Mouse (Mus musculus) testis, postnatal 14 days (tissue): Measurements from ENCODE around the gene Cetn2.

Experiments used
- DNase-seq: peaks from one replicate; pipeline ENCODE4 v3.0.0; 2021; ENCODE audit warnings: low spot score

Gene Cetn2

DNA sequence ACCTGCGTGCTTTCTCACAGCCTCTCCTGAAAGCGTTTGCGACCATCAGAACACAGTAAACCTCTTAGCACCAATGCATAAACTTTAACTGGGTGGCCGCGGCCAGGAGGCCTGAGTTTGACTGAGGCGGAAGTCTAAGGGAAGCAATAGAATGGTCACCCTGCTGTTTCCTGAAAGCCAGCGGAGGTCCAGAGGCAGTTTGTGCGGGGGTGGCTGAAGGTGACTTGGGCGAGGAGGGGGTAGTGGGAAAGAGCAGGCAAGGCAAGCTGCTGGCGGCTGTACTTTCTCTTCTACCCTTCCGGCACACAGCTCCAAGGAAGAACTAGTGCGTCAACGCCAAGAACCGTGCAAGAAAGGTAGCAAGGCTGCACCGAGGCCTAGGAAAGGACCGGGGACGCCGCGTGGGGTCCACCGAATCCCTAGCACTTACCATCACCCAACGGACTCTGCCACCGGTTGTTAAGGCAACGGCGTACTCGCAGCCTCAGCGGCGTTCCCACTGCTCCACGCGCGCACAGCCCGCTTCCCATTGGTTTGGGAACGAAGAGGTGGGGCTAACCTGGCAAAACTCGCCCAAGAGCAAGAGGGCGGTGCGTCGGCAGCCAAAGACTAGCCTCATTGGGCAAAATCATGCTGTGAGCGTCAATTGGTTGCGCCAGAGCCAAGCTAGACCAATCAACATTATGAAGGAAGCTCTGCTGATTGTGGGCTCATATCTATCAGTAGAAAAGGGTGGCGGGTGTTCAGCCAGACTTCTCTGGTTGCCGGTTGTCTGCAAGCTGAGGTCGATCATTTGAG lies at the start of gene Cetn2, which contains the start of gene Nsdhl:
Cetn2 (minus strand) TSS at position 528 of the 798 bp plus-strand sequence.
Nsdhl (plus strand) TSS at position 674 of the 798 bp plus-strand sequence.
- DNase-seq = peak; percentile 90

DNA sequence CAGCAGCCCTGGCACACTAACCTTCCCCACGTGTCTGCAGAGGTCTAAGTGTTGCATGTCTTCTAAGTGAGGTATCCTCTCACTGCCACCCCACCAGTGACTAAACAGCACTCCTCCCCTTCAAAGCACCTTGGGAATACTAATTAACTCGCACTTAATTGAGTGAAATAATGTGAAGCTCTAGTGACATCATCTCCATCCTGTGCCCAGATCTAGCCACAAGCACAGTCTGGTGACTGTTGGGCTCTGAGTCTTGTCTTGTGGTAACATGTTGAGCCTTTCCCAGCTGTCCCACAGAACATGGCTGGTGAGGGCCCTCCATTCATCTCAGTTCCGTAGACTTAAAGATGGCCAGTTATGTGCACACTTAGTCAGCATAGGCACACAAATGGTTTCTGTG lies 44.5 kb upstream of the Cetn2 start:
- no peak for DNase-seq

DNA sequence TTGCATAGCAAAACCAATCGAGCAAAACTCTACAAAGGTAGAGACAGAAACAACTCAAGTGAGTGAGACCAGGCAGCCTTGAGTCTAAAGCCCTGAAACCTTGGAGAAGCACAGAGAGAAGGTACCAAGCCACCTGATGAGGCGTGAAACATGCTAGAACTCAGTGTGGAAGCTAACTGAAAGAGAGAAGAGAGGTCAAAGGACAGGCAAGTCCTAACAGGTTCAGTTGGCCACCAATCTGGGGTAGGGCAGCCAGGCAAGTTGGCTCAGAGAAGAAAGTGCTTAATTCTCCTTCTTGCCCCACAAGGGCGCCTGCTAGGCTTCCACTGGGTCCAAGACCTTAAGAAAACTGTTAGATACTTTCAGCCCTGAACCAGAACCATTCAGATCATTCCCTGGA lies 43.3 kb upstream of the Cetn2 start:
- no peak for DNase-seq

DNA sequence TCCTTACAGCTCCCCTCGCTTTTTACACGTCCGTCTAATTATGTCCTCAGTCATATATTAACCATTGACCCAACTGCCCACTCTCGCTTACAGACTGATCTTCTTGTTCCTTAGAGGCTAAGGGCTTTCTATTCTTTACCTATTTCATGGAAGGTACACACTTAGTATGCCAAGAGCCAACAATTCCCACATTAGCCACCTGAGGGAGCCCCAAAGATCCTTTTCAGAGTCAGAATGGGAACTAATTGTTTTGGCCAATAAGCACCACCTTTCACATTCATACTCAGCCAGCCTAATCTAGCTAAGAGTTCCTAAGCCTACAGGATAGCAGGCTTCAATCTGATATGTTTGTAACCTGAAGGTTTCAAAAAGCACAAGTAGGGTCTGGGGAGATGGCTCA lies 42.2 kb upstream of the Cetn2 start:
- no peak for DNase-seq

DNA sequence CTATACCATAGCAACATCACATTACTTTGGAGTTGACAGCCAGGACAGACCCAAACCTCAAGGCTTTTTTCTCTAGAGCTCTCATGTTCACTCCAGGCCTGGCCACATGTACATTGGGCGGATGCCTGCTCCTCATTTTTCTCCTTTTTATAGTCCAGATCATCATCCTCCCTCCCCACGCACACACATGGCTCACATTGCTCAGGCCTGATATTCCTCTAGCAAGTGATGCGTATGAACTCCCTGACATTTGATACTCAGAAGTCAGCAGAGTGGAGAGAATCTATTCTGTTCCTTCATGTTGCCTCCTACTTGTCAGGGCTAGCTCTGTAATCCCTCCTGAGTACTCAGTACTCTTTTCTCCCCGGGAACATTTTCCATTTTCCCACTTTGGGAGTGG lies 38.3 kb upstream of the Cetn2 start:
- DNase-seq = no peak

DNA sequence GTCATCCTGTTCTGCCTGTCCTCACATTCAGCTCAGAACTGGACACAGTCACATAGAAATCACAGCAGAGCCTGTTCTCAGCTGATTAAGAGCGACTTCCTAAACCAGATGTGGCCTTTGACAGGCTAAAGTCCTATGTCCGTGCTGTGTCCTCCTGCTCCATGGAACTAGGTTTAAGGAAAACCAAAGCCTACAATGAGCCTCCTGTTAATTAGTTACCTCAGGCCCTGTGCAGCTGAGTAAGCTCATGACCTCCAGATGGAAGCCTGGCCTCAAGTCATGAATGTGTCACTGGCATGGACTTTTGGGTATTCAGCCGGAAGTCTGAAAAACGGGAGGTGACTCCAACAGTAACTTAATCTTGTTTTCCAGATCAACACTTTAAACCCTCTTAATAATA lies 35.3 kb upstream of the Cetn2 start:
- no peak for DNase-seq

DNA sequence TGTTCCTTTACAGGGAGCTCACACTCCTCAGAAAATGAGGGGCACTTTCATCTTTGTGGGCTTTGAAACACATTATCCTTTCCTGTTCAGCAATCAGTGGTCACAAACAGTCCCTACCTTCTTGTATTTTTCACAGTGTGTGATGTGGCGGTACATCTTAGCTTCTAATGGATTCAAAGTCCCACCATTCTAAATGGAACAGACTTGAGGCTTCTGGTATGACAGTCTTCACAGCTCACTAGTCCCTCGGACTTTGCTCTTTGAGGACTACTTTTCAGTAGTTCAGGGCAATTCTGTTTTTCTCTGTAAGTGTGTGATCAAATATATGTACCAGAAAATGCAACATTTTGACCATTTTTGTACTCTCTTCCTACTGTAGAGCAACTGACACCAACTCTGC lies 3.2 kb upstream of the Cetn2 start:
- no peak for DNase-seq

DNA sequence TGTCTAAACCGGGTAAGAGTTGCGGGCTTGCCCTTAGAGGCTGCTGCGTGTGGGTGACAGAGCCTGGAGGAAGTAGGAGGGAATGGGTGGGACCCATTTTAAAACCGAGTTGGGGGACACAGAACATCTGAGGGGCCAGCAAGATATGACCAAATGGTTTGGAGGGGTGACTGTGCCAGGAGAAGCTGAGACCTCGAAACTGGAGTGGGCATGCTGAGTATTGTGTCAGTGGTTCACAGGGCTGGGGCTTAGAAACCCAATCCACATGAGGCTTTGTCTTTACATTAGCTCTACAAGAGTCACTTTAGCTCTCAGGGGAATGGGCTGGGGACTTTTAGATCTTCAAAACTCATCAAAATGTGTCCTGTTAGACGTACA lies 460 bp upstream of the Cetn2 start:
- DNase-seq = no peak

DNA sequence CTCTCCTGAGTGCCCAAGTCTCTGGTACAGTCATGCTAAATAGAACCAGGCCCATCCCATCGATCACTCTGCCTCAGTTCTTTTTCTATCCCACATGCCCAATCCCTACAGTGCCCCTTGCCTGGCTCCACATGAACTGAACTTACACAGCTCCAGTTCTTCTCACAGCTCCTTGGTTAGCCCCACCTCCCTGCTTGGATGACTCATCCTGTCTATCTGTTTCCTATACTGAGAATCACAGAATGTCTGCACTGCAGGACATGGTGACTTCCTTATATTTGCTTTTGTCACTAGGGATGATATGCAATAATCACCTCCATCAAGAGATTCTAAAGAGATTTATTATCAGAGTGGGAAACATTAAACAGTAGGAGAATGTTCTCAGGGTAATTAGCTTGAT lies 6.6 kb downstream of the Cetn2 start:
- no peak for DNase-seq

DNA sequence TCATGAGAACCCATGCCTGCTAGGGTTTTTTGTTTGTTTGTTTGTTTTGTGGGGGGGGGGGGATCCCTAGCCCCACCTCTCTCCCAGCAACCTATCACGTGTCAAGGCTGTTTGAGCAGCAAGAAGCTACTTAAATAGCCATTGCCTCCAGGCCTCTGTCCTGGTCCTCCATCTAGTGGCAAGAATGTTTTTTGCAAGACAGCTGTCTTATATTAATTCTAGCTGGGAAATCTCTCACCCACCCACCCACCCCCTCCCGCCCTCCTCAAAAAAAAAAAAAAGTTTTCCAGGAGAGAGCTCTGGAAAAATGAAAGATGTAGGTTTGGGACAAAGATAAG lies 9.8 kb downstream of the Cetn2 start:
- no peak for DNase-seq

DNA sequence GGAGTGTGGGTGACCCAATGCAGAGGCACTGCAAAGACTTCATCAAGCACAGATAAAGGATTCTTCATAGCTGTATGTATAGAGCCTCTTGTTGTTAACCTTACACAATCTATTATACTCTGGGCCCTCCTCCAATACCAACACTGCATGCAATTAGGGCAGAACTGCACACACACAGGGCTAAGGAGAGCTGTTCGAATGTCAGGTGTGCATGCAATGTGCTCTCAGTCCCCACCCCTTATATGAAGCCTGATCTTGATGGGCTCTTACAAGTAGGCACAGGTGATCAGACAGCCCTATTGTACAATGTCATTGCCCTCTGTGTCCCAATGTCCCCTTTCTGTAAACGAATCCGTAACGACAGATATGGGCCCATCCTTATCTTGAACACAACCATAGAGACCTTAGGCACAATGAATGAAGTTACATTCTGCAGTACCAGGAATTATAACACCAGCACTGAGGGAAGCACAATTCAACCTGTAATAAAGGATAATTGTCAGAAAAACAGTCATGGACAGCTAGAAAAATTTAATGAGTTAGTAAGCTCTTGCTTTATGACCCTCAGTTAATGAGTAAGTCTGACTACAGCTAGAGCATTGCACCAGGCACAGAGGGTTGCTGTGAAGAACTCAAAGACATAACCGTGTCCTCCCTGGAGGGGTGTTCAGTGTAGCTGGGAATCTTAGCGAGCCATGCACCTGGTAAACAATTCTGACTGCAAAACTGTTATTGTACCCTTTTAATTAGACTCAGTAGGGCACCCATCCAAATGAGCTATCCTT lies 10.4 kb downstream of the Cetn2 start:
- DNase-seq = no peak

DNA sequence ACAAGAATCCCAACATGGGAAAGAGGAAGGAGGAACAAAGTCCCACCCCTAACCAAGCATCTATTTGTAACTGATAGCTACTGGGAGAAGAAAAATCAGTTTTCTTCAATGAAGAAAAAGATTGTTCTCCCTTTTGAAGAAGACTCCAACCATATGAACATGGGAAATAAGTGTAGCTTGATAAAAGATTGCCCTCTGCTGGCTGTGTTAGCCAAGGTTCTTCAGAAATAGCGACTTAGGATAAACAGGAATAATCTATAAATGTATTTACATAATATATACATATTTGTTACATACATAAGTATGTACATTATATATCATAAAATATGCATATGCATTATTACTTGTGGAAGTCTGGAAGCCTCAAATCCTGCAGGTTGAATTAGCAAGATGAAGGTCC lies 15.7 kb downstream of the Cetn2 start:
- no peak for DNase-seq

DNA sequence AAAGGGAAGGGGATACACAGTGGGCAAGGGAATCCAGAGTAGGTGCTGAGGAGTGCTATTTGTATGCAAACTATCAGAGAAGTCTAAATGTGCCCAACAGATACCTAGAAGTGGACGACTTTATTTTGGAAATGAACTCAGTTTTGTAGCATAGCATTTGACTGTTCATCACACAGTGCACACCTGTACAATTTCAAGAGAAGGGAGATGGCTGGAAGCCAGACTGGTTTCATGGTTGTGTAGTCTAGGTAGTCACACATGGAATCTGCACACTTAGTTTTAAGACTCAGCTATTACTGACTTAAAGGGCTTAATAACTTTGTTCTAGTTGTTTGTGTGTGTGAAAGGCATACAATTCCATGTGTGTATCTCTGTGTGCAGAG lies 22.2 kb downstream of the Cetn2 start:
- DNase-seq = no peak

DNA sequence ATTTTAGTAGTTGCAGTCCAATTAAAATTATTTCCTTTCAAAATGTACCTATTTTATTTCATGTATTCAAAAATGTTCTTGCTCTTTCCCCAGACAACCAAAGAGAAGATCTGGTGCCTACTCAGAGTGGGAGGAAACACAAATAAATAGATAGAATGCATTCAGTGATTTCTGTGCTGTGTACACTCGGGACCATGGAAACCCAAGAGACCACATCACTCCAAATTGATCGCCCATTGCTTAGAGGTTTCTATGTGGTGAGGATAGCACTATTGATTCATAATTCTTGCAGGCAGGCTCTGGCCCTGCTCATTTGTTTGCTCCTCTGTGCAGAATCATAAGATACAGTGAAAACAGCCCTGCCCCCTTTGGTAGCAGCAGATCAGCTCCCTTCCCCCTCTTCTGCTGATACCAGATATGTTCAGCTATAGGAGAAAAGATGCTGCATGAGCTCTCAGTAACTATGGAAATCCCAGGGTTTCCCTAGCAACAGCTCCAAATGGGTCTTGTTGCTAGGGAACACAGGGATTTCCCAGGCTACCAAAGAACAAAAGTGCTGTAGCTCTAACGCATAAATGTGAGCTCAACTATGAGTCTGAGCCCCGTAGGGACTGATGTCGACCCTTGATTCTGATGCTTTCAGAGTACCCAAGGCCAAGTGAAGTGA lies 22.7 kb downstream of the Cetn2 start:
- DNase-seq = no peak
